Mouse (Mus musculus): ENCODE results near the gene Ldah.

The Ldah gene

DNA sequence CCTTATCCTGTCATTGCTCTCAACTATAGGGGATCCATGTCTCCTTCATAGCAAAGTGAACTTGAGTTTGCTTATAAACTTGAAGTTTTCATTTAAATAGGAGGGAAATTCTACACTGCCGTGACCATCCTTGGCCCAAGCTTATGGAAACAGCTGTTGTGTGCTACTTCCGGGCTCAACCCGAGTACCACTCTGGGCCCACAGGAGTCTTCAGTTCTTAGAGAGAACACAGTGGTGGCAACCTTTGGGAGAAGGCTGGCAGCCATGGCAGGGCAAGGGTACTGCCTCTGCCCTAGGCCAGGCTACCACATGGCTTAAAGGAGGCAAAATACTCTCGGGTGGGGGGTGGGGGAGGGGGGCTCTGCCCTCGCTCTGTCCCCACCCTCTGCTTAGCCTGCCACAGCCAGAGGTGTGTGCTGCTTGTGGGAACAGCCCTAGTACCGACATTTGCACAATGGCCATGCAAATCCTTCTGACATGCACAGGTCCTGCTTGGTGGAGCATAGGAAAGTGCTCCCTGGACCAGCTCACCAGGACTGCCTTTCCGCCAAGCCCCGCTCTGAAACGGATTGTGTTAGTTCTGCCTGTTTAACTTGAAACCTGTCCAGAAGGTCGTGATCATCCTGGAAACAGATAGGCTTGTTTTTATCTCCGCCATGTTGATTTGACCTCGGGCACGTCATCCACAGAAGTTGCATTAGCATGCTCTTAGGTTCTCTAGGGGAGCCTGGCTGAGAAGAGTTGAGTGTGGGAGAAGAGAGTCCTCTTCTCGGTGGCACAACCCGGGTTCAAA, 73.5 kb downstream of the Ldah start:
- DNase-seq (ENCODE audit: low read depth in 1 of 2, low spot score in 2 of 2) = no peak

DNA sequence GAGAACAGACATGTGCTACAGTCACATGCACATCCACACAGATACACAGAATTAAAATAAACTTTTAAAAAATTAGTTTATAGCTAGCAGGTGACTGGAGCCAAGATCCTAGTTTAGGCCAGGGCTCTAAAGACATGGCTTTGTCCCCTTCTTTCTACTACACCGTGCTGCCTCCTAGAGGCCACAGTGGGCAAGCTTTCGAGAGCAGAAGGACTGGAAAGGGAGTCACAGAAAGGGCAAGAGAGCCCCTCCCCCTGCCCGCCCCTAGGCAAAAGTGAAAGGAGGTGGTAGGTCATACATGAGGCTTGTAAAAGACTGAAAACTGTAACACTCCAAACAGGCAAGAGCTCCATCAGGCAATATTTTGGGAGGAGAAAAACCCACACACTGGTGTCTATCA, 80.1 kb downstream of the Ldah start:
- no peak for DNase-seq (ENCODE audit: low read depth in 1 of 2, low spot score in 2 of 2)

DNA sequence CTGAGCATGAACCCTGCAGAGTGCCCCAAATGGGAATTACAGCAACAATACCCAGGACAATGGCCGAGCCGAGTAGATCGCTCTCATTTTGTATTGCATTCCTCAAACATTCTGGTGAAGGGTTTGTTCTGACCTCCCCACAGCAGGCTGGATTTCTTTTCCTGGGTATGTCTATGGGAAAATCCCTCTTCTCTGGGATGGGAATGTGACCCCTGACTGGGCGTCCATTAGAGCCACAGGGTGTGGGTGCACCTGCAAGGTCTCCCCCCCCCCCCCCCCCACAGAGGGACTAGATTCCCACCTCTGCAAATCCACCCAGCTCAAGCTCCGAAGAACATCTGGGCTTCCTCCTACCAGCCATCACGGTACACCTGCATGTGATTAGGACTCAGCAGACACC, 81.2 kb downstream of the Ldah start:
- DNase-seq (ENCODE audit: low read depth in 1 of 2, low spot score in 2 of 2) = no peak

DNA sequence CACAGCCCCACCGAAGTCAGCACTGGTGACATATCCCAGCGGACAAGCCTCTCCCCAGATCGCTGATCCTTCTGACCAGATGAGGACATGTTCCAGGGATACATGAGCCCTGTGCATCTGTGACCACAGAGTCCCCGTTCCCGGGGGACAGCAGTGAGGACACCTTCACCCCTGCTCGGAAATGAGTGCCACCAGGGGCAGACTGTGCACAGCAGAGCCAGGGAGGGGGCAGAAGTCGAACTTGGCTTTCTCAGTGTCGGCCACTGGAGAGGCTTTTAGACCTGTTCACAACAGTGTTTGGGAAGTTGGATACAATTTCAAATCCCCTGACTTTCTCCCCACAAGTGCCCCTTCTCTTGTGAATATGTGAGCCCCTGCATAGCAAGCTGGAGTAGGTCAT, 81.6 kb downstream of the Ldah start:
- DNase-seq (ENCODE audit: low read depth in 1 of 2, low spot score in 2 of 2) = no peak

DNA sequence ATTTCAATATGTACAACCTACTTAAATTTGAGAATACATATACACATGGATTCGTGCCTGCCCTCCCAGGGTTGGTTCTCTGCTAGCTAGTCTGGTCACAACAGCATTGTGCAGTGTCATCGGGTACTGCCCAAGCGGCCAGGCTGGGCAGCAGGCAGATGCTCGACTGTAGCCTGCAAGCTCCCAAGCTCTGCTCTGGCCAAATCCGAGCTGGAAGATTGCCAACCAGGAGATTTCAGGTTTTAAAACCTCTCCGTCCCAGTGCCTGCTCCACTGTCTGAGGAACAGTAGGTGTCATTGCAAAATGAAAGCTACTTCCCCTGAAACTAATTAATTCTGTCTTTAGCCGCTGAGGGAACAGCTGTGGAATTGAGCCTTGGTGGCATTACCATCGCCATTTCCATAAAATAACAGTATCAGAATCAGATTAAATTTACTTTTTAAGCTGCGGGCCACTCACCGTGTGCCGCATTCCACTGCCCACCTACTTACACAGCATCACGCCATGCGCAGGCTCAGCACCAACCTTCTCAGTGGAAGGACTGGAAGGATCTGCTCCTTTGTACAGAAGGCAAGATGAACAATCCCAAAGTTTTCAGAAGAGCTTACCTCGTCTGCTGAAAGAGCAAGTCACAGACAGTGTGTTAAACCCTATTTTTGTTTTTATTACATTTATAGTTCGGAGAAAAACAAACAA, 83.4 kb downstream of the Ldah start:
- DNase-seq (ENCODE audit: low read depth in 1 of 2, low spot score in 2 of 2) = no peak

DNA sequence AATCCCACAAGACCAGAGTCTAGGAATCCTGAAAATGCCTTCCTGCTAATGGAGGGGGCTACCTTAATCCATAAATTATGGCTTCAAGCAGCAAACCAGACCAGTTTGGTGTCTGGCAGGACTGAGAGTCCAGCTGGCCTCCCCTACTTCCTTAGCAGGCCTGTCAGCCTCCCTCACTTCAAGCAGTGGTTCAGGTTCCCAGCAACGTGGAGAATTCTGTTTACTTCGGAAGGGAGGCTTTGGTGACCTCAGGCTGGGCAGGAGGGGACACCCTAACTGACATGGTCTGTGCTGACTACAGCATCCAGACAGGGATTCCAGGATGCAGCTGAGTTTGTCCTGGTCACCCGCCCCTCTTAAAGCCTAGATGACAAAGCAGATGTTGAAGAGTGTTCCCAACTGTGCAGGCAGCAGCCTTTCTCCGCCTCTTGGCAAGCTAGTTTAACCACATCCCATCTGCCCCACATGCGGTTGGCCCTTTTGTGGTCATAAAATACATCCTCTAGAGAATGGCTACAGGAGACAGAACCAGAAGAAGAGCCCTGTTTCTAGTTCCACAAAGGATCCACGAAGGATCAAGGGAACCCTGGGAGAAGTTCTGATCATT, 87.5 kb downstream of the Ldah start:
- no peak for DNase-seq (ENCODE audit: low read depth in 1 of 2, low spot score in 2 of 2)

DNA sequence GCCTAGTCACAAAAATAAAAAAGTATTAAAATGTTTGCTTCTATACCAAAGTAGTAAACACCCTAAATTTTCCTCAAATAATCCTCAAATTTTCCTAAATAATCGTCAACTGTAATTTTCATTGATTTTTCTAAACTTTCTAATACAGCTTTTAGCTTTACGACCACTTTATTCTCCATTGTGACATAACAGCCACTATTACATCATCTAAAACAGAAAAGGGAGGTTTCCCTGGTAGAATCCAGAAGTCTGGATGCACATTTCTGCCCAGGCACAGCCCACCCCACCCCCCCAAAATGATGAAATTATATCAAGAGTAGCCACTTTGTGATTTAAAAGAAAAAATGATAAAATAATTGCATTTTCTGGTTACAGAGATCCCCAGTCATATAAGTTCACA, 88.2 kb downstream of the Ldah start:
- no peak for DNase-seq (ENCODE audit: low read depth in 1 of 2, low spot score in 2 of 2)

DNA sequence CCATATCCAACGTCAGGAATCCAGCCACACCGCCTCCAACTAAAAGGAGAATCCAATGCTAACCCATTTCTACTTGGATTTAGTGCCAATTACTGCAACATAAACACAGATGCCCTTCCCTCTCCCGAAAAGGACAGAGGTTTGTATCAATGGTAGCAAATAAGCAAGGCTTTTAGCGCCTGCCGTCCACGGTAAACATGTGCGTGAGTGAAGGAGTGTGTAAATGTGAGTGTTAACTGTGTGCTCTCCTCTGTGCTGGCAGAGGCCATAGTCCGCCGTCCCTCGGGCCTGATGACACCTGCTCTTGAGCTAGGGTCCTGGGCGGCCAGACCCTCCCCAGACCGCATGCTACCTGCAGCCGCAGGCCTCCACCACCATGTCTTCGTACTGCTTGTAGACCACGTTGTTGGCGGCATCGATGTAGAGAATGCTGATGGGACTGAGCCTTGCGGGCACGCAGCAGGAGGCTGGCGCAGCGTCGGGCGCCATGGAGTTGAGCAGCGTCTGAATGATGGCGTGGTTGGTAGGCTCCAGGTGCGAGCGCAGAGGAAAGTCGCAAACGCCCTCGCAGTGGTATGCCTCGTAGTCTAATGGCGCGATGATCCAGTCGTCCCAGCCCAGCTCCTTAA, 89.8 kb downstream of the Ldah start:
- DNase-seq (ENCODE audit: low read depth in 1 of 2, low spot score in 2 of 2) = no peak

DNA sequence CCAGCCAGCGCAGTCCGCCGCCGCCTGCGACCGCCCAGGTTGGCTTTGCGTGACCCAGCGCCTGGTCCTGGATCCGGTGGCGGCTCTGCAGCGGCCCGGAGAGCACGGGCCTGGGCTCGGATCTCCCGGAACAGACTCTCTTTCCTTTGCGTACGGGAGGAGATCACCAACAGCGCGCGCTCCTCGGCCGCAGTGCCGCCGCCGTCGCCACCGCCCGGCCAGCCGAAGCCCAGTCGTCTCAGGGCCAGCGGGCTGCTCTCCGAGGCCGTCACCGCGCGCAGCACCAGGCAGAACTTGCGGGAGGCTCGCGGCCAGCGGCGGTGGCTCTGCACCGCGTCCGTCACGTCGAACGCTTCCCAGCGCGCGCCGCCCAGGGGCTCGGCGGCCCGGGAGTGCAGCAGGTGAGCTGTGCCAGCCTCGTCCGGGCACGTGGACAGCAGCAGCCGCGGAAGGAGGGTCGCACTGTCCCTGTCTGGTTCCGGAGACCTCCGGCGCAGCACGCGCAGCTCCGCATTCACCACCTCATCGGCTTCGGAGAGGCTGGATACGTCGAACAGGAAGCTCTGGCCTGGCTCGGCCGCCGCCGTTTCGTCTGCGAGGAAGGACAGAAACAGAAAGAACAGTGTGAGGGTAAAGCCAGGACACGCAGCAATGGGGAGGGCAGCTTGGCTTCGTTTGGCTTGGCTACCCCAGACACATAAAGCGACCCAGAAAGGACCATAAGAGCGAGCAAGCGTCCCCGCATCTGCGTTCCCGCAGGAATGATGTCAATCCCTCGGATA, 90.6 kb downstream of the Ldah start:
- DNase-seq (ENCODE audit: low read depth in 1 of 2, low spot score in 2 of 2) = no peak

DNA sequence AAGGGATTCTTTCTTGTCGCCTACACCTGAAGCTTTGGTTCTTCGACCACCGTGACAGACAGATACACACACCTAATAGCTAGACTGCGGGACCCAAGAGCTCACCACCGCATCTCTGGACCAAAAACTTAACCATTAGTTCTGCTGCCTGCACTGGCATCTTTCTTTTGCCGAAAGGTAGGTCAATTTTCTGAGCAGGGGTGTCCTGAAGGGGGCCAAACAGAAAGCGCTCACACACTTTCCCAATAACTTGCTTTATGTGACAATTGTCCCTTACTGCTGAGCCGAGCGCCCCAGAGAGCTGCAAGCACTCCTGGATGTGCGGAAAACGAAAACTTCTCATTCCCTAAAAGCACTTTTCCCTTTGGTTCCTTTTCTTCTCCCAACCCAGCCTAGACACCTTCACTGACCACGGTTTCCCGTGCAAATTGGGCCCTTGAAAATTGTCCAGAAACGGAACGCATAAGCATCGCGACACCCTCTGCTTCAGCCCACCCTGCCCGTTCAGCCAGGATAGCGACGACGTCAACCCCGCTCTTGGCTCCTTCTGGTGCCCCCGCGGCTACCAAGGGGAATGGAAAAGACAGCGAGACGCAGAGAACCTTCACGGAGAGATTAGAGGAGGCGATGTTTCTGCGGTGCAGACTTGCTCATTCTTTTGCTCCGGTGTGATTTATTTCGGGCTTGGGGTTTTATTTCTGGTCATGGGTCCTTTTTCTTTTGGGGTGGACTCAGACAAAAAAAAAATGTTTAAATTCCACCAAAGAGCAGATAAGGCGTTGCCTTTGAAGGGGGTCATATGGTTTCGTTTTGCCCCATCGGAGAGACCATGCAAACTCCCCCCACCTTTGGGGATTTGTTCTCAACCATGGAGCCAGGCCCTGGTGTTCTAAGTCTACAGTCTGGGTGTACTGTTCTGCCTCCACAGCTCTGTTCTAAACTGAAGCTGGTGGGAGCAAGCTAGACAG, 91.5 kb downstream of the Ldah start:
- no peak for DNase-seq (ENCODE audit: low read depth in 1 of 2, low spot score in 2 of 2)

DNA sequence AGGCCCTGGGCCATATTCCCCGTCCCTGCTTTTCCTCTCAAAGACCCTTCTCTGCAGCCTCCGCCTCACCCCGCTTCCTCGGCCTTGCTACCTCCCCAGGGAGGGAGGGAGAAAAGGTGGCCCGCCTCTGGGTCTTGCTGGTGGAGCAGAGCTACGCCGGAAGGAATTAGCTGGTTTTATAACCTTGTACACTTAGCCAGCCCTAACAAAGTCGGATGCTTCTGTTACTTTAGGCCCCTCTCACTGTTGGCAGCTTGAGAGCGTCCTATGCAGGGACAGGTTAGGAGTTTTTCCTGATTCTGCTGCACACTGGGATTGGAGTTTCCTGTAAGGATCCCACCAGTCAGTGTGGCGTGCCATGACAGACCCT, 92.2 kb downstream of the Ldah start:
- no peak for DNase-seq (ENCODE audit: low read depth in 1 of 2, low spot score in 2 of 2)

DNA sequence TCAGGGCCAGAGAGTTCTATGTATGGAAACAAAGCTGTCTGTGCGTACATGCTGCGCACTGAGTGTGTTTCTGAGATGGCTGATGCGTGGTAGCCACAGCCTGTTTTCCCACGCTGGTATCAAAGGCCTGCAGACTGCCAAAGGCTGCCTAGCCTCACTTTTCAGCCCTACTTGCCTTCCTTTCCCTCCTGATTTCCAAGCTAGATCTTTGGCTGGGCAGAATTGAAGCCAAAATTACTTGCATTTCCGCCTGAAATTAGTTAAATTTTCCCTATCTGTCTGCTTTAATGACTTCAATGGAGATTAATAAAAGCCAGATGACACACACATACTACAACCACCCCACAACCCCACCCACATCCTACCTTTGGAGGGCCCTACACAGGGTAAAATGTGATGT, 92.6 kb downstream of the Ldah start:
- no peak for DNase-seq (ENCODE audit: low read depth in 1 of 2, low spot score in 2 of 2)

DNA sequence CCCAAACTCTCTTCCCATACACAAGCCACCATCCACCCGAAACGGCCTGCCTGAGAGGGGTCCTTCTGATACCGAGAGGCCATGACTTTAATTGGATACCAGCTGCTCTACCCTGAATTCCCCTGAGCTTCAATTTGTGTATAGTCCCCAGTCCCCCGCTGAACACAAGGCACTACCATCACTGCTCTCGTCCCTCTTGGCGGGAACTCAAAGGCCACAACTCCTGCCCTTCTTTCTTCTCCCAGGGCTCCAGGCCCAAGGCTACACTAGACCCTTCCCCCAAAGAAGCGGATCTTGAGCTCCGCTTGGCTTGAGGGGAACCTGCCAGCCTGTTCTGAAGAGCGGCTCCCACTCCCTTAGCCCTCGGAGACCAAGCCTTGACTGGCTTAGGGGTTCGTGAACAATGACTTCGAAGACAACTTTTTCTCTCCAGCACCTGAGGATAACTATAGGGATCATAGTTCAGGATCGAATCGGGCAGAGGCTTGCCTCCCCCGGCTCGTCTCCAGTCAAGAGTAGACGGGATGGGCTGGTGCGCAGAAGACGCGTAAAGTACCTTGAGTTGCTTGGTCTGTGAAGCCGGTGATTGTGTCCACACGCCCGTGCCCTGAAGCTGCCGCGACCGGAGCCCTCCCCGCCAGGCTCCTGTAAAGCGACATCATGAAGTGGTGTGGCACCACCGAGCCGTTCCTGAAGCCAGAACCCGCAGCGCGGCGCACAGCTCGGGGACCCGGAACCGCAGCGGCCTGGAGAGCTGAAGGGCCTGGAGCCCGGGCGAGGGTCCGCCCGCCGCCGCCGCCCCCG, 93.3 kb downstream of the Ldah start:
- no peak for DNase-seq (ENCODE audit: low read depth in 1 of 2, low spot score in 2 of 2)

DNA sequence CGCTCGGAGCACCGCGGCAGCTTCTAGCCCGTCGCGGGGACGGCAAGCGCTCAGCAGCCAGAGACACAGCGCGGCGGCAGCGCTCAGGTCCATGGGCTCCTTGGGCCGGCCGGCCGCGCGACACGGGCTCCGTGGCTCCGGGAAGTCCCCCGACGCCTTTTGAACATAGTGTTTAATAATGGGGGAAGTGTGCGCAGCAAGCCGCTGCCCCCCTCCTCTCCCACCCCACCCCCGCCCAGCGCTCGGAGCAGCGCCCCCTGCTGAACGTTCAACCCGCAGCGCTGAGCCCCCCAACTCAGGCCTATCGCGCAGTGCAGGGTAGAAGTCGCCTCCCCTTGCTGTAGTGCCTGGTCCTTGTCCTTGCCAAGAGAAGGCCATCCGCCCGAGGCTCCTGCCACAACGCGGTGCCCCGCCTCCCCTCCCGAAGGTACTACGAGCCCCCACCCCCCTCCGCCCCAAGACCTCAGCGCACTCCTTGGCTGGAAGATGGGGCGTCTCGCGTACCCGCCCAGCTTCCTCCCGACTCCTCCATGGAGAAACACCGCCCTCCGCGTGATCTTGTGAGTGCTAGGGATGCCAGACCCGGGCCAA, 94.0 kb downstream of the Ldah start, which contains the start of gene Gdf7:
Gene Gdf7 (minus strand): TSS at position 114 of the 591 bp plus-strand sequence.
- DNase-seq (ENCODE audit: low read depth in 1 of 2, low spot score in 2 of 2) = no peak

DNA sequence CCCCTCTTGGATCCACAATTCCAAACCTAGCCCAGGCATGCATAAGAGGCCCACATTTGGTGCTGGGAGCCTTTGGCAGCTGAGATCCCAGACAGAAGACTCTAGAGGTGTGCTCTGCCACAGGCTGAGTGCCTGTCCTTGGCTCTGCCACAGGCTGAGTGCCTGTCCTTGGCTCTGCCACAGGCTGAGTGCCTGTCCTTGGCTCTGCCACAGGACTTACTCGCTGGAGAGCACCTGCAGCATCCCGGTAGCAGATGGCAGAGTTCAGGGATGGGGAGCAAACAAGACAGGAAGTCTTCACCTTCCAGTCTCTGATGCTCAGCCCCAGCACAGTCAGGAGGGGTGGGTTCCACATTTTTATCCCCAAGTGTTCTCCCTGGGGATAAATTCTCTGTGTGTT, 97.4 kb downstream of the Ldah start:
- no peak for DNase-seq (ENCODE audit: low read depth in 1 of 2, low spot score in 2 of 2)

DNA sequence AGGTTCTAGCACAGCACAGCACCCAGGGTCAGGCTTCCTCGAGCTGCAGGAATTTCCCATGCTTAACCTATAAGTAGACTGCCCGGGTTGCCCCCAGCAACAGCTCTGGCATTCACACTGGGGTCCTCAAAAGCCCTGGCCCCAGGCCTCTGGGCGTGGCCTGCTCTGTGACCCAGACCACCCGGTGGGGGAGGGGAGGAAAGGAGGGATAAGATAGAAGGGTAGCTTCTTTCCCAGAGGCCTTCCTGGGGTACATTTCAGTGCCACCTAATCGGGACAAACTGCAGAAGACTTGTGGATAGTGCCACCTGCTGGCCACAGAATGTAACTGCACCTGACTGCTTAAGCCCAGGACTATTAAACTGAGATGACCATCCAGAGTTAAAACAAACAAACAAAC, 98.5 kb downstream of the Ldah start:
- DNase-seq (ENCODE audit: low read depth in 1 of 2, low spot score in 2 of 2) = peak in 1 of 2 experiments; percentile 23

DNA sequence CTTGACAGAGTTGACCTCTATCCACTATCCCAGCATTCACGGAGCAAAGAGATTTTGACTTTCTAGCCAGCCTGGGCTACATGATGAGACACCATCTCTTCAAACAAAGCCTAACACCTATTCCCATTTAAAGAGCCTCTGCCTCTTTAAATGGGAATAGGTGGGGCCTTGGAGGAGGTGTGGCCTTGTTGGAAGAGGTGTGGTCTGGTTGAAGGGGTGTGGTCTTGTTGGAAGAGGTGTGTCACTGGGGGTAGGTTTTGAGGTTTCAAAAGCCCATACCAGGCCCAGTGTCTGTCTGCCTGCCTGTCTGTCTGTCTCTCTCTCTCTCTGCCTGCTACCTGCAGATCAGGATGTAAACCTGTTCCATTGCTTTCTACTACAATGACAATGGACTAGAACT, 99.0 kb downstream of the Ldah start:
- DNase-seq (ENCODE audit: low read depth in 1 of 2, low spot score in 2 of 2) = no peak

DNA sequence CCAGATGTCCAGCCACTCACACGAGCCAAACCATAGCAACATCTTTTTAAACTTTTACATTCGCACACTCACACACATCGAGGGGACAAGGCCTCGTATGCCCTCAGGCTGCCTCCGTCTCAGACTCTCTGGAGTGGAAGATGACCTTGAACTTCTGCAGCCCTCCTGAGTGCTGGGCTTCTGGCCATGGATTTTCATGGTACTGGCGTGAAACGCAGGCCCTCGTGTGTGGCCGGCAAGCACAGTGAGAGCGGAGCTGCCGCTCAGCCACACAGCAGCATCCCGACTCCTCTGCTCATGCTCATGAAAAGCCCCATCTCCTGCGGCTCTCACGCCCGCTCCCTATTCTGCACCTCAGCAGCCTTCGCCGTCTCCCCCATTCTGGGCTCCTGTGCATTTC, 103.1 kb downstream of the Ldah start:
- DNase-seq (ENCODE audit: low read depth in 1 of 2, low spot score in 2 of 2) = no peak

DNA sequence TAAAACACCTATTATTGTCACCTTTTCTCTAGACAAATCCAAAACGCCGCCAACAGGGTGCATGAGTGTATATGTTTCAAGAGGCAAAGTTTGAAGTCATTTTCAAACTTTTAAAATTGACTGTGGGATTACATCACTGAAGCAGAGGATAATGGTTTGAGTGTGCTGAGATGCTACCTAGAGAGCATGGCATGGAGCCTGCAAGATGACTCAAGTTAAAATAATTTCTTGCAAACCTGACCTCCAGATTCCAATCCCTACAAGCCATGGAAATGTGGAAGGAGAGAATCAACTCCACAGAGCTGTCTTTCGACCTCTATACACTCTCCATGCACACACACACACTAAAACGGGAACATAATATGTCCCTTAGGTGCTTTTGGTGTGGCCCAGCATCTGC, 104.4 kb downstream of the Ldah start:
- no peak for DNase-seq (ENCODE audit: low read depth in 1 of 2, low spot score in 2 of 2)

All from monocyte, adult 2 months (primary cell).